Mouse (Mus musculus) cerebellum, postnatal 14 days (tissue): ENCODE data around the gene Vmn1r215.
A peak's percentile ranks its signal among the peaks of the same experiment; 100 is the strongest.
"Not testable (repeated sequence)": the region's sequence is repeated elsewhere in the genome, so short reads cannot be mapped to it uniquely, and the experiment has no call there.

Source experiments
- DNase-seq, 2 experiments: peaks; one replicate each; pipeline ENCODE4 v3.0.0; 2021; ENCODE audit warnings: mixed read lengths in 2 of 2

Gene Vmn1r215

GRCm38 (mm10) chr13:23067725-23068124 lies at the start of gene Vmn1r215:
TSS of gene Vmn1r215 (plus strand) at chr13:23068025.
- DNase-seq: no peak

DNA sequence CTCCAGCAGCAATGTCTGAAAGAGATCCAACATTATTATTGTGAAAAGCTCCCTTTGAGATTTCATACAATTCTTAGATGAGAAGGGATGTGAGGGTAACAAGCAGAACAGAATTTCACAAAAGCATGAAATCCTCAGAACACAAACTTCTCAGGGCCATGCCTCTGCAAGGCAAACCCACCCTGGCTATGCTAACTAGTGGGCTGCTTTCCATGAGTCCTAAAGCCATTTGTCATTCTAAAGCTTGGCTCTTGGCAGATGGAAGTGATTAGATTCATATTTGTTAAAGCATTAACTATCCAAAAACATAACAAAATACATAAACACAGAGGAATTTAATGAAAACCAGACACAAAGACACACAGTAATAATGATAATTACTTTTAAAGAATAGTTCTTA lies 49.7 kb upstream of the Vmn1r215 start:
- no peak for DNase-seq

DNA sequence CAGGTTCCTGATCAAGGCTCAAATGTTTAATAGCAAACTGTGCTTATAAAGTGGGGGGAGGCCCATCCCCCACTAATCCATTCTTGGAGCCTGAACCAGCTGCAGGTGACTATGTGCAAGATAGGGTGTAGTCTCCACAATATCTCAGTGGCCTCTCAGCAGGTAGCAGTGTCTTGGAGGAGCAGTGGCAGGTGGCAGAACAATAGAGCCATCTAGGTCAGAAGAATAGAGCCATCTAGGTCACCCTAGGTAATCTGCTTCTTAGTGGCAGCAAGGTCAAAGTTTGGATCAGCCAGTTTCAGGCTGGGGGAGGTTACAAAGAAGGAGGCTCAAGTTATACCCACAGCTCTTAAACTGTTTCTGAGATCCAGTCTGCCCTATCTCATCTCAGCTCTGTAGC lies 43.0 kb upstream of the Vmn1r215 start:
- no peak for DNase-seq

- no peak for DNase-seq
Measured at GRCm38 (mm10) chr13:23030118-23030517, 37.7 kb upstream of the Vmn1r215 start, which contains the start of gene Vmn1r214. TSS of gene Vmn1r214 (plus strand) at chr13:23030418.

DNA sequence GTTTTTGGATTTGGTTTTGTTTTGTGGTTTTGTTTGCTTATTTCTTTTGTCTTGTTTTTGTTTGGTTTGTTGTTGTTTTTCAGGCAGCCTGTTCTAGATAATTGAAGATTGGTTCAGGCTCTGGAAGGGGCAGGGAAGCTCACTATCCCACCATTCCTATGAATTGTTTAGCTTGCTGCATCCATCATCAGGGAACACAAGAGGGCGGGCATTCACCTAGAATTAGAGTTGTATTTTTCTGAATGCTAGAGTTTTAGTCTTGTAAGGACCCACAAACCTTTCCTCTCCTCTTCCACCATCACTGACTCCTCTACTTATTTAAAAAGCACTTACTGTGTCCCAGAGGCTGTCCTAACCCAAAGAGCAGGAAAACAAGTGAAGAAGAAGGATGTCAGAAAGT lies 10.0 kb upstream of the Vmn1r215 start:
- peak in 1 of 2 experiments; percentile 4 for DNase-seq

DNA sequence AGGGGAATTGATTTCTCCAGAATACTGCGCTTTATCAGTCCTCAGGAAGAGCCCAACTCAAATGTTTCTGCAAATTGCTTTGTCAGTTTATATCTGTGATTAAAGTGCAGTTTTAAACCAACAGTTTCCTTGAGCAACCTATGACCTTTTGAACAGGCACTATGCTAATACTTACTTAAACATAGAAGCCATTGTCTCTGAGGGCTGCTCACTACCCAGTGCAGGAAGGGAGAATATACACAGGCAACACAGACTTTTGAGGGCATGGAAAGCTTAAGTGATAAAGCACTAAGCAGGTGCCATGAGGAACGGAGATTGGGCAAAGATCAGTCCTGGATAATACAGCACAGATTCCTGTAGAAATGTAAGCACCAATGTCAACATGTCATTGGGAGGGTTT lies 1.5 kb downstream of the Vmn1r215 start:
- no peak for DNase-seq

- DNase-seq: no peak
Measured at GRCm38 (mm10) chr13:23094386-23094785, 26.6 kb downstream of the Vmn1r215 start.

DNA sequence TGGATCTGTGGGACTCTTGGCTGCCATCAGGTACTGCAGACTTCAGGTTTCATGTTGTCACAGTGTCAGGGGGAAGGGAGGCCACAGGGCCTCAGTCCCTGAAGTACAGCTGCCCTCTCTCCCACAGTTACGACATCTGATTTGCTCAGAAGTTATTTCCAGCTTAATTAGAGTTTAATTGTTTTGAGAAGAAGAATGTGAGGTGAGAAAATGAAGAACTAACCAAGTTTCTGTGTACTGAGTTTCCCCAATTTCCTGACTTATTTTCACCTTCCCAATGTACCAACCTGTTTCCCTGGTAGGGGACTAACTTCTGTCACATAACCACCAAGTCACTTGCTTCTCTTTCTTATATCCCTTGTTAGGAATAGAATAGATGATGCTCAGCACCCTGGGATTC lies 50.3 kb downstream of the Vmn1r215 start, which contains the start of gene Vmn1r217:
Vmn1r217 (minus strand) TSS at position 101 of the 400 bp plus-strand sequence.
- not testable (repeated sequence) for DNase-seq

DNA sequence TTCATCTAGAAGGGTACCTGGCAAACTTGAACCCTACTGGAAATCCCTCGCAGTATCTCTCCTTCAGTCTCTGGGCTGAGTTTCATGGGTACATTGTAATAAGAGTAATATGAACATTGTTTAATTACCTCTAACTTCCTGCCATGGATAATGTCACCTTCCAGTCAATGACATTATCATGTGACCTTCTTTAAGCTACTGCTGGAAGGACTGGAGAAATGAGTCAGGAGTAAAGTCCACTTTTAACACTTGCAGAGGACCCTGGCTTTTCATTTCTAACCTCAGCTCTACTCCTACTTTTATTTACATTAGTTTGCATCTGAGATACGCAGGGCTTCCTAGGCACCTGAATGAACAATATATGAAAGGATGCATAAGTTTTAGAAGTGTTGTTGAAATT lies 52.8 kb downstream of the Vmn1r215 start:
- DNase-seq: no peak
